8 mouse cellular contexts compared by ENCODE assay signal in genomic region chr3:94837959-94838496, GRCm38 (mm10). TPM values are rescaled to one million over a fixed set of nuclear protein-coding genes. Genes with fewer than 3 reads are reported as not detected.
DNase-seq lines count a peak whose midpoint lies in the region; ATAC-seq lines count a peak whose summit lies in the region.

No protein-coding gene starts in this region.

- ATAC-seq in activated CD4-positive, CD25-positive, alpha-beta regulatory T cell, adult 4 months = peak; percentile 48
- ATAC-seq in common myeloid progenitor, adult 5-6 weeks (replicated peaks; ENCODE audit: low read depth, poor library complexity, severe bottlenecking) = peak; percentile 65

- peak; percentile 79 for DNase-seq in gastrocnemius, postnatal 10 days
- peak; percentile 84 for DNase-seq in induced T-regulatory cell, adult 2 months (ENCODE audit: low read depth)
- DNase-seq in left cerebral cortex, adult 9 months (ENCODE audit: low spot score in 2 of 2) = peak; percentile 83 to 91
- DNase-seq in right cerebral cortex, adult 2 months (ENCODE audit: low spot score in 2 of 2) = peak; percentile 87 to 91
- DNase-seq in urinary bladder, postnatal 10 days (ENCODE audit: low spot score) = peak; percentile 36

- H3K9me3 ChIP-seq in megakaryocyte, embryonic 14.5 days = no peaks in the 10 kb centered on the region

- H3K27me3 ChIP-seq in megakaryocyte, embryonic 14.5 days (replicated peaks) = no peaks in the 10 kb centered on the region

- no peaks in the 10 kb centered on the region for H3K36me3 ChIP-seq in megakaryocyte, embryonic 14.5 days (replicated peaks; ENCODE audit: low read length)

- H3K4me3 ChIP-seq in megakaryocyte, embryonic 14.5 days (replicated peaks) = peak overlapping the region; percentile 96

- H3K4me1 ChIP-seq in megakaryocyte, embryonic 14.5 days = peaks cover 16% of the 10 kb centered on the region

RNA-seq across cellular contexts. Expression of gene Pogz, which starts 0.7 kb away (rescaled TPM):
- 10 to 100 TPM; 13.0 to 15.3 TPM for polyA plus RNA-seq in activated CD4-positive, CD25-positive, alpha-beta regulatory T cell, adult 4 months (2017; shearing (Covaris generic))
- 24.3 and 24.6 TPM in 2 replicates for total RNA-seq in common myeloid progenitor, adult 5-6 weeks (2017)
- 10 to 100 TPM; 23.9 to 27.8 TPM for total RNA-seq in gastrocnemius, postnatal 10 days (2021)
- 18.3 and 29.1 TPM in 2 replicates for polyA plus RNA-seq in megakaryocyte, embryonic 14.5 days (2012; ENCODE audit: insufficient read depth, low replicate concordance)

RNA-seq across cellular contexts. Expression of gene Psmb4, which starts 48.7 kb away (rescaled TPM):
- polyA plus RNA-seq in activated CD4-positive, CD25-positive, alpha-beta regulatory T cell, adult 4 months (2017; shearing (Covaris generic)) = 100 to 1,000 TPM; 148 to 197 TPM
- 192 and 193 TPM in 2 replicates for total RNA-seq in common myeloid progenitor, adult 5-6 weeks (2017)
- 100 to 1,000 TPM; 240 to 255 TPM for total RNA-seq in gastrocnemius, postnatal 10 days (2021)
- 186 and 205 TPM in 2 replicates for polyA plus RNA-seq in megakaryocyte, embryonic 14.5 days (2012; ENCODE audit: insufficient read depth, low replicate concordance)

RNA-seq across cellular contexts. Expression of gene Cgn, which starts 51.7 kb away (rescaled TPM):
- polyA plus RNA-seq in activated CD4-positive, CD25-positive, alpha-beta regulatory T cell, adult 4 months (2017; shearing (Covaris generic)) = not detected
- total RNA-seq in common myeloid progenitor, adult 5-6 weeks (2017) = not detected in 2 replicates
- total RNA-seq in gastrocnemius, postnatal 10 days (2021) = under 1 TPM; 0.29 to 0.38 TPM
- polyA plus RNA-seq in megakaryocyte, embryonic 14.5 days (2012; ENCODE audit: insufficient read depth, low replicate concordance) = 0.20 TPM in 1 of 2 replicates, not detected in the other

Comparison
In these comparisons a context has a peak if more than half of its experiments do, and no peak if none do; other contexts are left out.
1. Peak in every context shown above with its lines: DNase-seq, ATAC-seq and H3K4me3 ChIP-seq.
2. DNase-seq: peak in every context shown above with its lines; median percentile 89 in right cerebral cortex, adult 2 months; 87 in left cerebral cortex, adult 9 months; 84 in induced T-regulatory cell, adult 2 months; 79 in gastrocnemius, postnatal 10 days; 36 in urinary bladder, postnatal 10 days.